Mouse (Mus musculus) limb, embryonic 13.5 days (tissue): ENCODE results near the gene BC147527. TPM values are rescaled to one million over a fixed set of nuclear protein-coding genes. Genes with fewer than 3 reads are reported as not detected.
A peak's percentile ranks its signal among the peaks of the same experiment; 100 is the strongest.
"Not testable (repeated sequence)": the region's sequence is repeated elsewhere in the genome, so short reads cannot be mapped to it uniquely, and the experiment has no call there.

Experiments used
- ATAC-seq: fragments of 200-750 bp; cut with Nextera tagmentation; 2 replicates; pipeline ENCODE4 v1.8.0; 2017; ENCODE audit warnings: low read depth, moderate number of reproducible peaks, moderate TSS enrichment; ENCODE audit not compliant: low FRiP score
- H3K27ac ChIP-seq: fragments of 300-500 bp; sonication (generic); 2 replicates; pipeline ENCODE4 v1.5.1; 2015; ENCODE audit warnings: inconsistent platforms, mild to moderate bottlenecking, moderate library complexity
- H3K27me3 ChIP-seq: fragments of 300-500 bp; sonication (generic); 2 replicates; pipeline ENCODE4 v1.6.1; 2015; ENCODE audit warnings: mild to moderate bottlenecking, inconsistent platforms
- H3K36me3 ChIP-seq: fragments of 300-500 bp; sonication (generic); 2 replicates; pipeline ENCODE4 v1.6.1; 2015; ENCODE audit warnings: inconsistent platforms, mild to moderate bottlenecking, moderate library complexity
- H3K4me1 ChIP-seq: fragments of 300-500 bp; sonication (generic); 2 replicates; pipeline ENCODE4 v1.6.1; 2015; ENCODE audit warnings: inconsistent platforms
- H3K4me2 ChIP-seq: fragments of 300-500 bp; sonication (generic); replicated peaks from 2 replicates; pipeline ENCODE4 v1.6.1; 2015; ENCODE audit warnings: inconsistent platforms, mild to moderate bottlenecking, moderate library complexity
- H3K4me3 ChIP-seq: fragments of 300-500 bp; sonication (generic); 2 replicates; pipeline ENCODE4 v1.5.1; 2015; ENCODE audit warnings: moderate library complexity, mild to moderate bottlenecking, inconsistent platforms
- H3K9ac ChIP-seq: fragments of 300-500 bp; sonication (generic); 2 replicates; pipeline ENCODE4 v1.6.1; 2015; ENCODE audit warnings: mild to moderate bottlenecking, inconsistent platforms
- H3K9me3 ChIP-seq: fragments of 300-500 bp; sonication (generic); 2 replicates; pipeline ENCODE4 v1.6.1; 2016; ENCODE audit warnings: inconsistent platforms
- WGBS: fragments of 180-500 bp; shearing (Covaris S2); methylation state at CpG from one replicate; pipeline ENCODE4 v1.1.7; 2015; 5-methylcytosine and 5-hydroxymethylcytosine counted together
- polyA plus RNA-seq: library from polyadenylated mRNA; unstranded; fragments of >200 nt; fragmentation: Nextera tagmentation; extraction: Ambion mirVana; gene quantifications from 2 replicates; pipeline ENCODE4 v1.2.1, GENCODE M21; 2015

The BC147527 gene
- 0.11 and 0.46 TPM in 2 replicates for polyA plus RNA-seq

DNA sequence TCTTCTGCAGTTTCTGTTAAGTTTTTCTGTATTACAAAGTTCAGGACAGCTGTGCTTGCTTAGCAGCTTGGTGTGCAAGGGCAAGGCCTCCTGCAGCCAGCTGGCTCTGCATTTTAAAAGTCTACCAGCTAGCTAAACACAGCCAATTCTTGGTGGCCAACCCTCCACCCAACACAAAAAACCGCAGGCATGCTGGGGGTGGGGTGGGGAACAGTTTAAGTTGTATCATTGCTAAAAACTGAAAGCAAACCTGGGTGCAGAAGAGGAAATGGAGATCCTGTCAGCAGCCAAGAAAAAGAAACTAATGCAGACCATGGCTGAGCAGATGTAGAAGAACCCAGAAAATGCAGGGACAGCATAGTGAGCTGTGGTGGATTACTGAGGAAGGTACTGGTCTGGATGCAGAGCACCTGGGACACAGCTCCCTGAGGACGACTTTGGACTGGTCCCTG lies at the start of gene BC147527:
BC147527 (plus strand) TSS at position 402 of the 452 bp plus-strand sequence.
- Histone ChIP-seq H3K9ac (no peak within 1 kb of the TSS), H3K4me2 (no peak within 1 kb of the TSS), H3K9me3 (no peaks in the 10 kb centered on the region), H3K4me1 (no peaks in the 10 kb centered on the region), H3K27ac (no peak within 1 kb of the TSS), H3K36me3 (no peaks in the 10 kb centered on the region), H3K4me3 (no peak within 1 kb of the TSS), H3K27me3 (no peaks in the 10 kb centered on the region)
- WGBS = 51% methylated on average over 2 of the region's 2 CpGs
- ATAC-seq = no peak

DNA sequence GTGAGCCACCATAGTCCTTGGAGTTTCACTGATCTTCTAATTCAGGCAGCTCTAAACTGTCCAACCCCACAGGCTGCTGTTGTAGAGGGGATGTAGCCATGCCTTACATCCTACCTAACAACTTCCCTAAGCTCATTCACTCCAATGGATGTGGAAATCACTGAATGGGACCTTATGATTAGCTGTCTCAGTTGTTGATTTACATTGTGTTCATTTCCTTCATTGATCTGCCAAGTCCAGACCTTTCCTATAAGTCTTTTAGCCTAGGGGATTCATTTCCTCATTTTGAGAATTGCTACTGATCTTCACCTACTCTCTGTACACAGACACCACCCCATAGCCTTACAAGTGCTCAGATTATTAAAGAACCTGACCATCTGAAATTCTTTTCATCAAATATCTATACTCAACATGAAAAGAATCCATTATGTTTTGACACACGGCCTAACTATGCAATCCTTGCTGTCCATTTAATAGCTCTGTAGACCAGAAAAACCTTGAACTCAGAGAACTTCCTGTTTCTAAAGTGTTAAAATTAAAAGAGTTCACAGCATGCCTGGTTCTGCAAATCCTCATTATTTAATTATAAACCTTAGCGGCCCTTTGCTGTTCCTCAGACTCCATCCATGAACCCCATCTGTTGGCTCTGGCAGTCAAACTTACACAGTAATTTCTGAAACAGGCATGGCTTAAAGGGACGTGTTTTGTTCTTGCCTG lies 48.8 kb upstream of the BC147527 start:
- not testable (repeated sequence) for H3K9ac ChIP-seq, H3K27me3 ChIP-seq, H3K4me1 ChIP-seq, H3K9me3 ChIP-seq, ATAC-seq, H3K27ac ChIP-seq, H3K36me3 ChIP-seq, H3K4me3 ChIP-seq, H3K4me2 ChIP-seq
- WGBS = 66% methylated on average over 2 of the region's 3 CpGs

DNA sequence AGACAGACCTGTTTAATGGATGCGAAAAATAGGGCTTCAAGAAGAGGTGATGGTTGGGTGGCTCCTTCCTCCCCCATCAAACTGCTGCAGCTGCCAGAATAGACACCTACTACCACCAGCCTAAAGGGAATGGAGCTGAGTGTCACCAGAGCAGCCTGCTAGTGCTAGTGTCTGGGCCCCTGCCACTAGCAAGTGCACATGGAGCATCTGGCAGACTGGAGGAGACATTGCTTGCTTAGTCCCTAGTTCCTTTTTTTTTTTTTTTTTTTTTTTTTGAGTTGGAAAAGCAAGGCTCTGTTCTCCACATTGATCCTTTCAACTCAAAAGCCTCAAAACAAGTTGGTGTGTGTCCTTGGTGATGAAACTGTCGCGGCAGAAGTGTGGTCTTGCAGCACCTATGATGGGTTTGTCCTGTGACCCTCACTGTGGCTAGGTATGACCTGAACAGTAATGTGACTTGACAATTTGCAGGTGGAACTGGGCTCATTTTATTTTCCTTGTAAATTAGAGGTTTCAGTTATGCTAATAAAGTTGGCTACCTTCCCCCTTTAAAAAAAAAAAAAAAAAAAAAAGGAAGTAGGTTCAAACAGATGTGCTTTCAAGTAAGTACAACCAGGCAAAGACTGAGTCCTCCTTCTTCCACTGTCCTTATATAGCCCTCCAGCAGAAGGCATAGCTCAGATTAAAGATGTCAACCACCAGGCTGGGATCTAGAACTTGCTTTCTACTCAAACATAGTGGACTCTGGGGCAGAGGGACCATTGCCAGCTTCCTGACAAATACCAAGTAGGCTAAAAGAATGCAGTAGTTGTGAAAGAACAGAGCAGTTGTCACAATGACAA lies 41.2 kb upstream of the BC147527 start:
- H3K27me3 ChIP-seq, H3K9ac ChIP-seq, ATAC-seq, H3K9me3 ChIP-seq, H3K4me1 ChIP-seq, H3K4me3 ChIP-seq, H3K27ac ChIP-seq, H3K4me2 ChIP-seq, H3K36me3 ChIP-seq: not testable (repeated sequence)
- whole genome bisulfite sequencing = 94% methylated on average over 3 of the region's 3 CpGs

DNA sequence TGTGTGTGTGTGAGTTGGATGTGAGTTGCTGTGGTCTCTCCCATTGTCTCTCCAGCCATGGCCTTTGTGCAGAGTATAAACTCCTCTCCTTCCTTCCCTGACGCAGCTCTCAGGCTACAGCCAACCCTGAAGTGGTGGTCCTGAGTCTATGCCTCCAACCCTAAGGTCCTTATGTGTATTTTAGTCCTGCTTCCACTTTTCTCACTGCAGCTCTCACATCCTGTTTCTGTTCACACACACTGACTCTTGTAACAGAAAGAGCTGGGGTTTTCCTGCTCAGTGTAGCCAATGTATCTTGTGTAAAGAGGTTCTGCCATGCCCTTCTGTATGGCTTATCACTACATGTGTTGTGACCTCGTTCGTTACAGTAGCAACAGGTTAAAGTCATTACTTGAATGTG lies 40.5 kb upstream of the BC147527 start:
- not testable (repeated sequence) for H3K27me3 ChIP-seq, H3K9me3 ChIP-seq, H3K4me2 ChIP-seq, H3K27ac ChIP-seq, H3K4me3 ChIP-seq, H3K36me3 ChIP-seq, ATAC-seq, H3K9ac ChIP-seq, H3K4me1 ChIP-seq
- WGBS = 78% methylated on average over 3 of the region's 3 CpGs

GRCm38 (mm10) chr13:120262870-120263269 lies 37.3 kb upstream of the BC147527 start, which contains the start of gene AF067061:
AF067061 (plus strand) TSS chr13:120263114.
- H3K9me3 ChIP-seq, H3K27ac ChIP-seq, H3K4me3 ChIP-seq, H3K27me3 ChIP-seq, H3K9ac ChIP-seq, H3K36me3 ChIP-seq, ATAC-seq, H3K4me2 ChIP-seq, H3K4me1 ChIP-seq: not testable (repeated sequence)
- 91% methylated on average over 2 of the region's 2 CpGs for WGBS

DNA sequence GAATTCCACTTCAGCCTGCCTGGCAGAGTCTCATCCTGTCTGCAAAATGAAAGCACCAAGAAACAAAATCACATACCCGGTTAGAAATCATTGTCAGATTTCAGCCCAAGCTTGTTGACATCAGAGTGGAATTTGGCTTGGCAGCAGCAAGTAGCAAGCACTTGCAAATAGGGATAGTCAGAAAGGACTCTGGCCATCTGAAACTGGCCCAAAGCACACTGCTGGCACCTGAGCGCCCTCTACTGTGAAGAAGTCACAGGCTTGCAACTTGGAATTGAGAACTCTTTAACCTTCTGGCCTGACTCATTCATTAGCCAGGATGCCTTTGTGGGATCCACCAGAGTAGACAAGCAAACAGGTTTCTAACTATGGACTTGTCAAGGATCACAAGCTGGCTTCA lies 22.4 kb upstream of the BC147527 start:
- H3K9me3 ChIP-seq, H3K4me2 ChIP-seq, H3K27ac ChIP-seq, H3K27me3 ChIP-seq, H3K4me1 ChIP-seq, H3K4me3 ChIP-seq, H3K9ac ChIP-seq, ATAC-seq, H3K36me3 ChIP-seq: not testable (repeated sequence)
- WGBS = 23% methylated on average over 2 of the region's 2 CpGs

DNA sequence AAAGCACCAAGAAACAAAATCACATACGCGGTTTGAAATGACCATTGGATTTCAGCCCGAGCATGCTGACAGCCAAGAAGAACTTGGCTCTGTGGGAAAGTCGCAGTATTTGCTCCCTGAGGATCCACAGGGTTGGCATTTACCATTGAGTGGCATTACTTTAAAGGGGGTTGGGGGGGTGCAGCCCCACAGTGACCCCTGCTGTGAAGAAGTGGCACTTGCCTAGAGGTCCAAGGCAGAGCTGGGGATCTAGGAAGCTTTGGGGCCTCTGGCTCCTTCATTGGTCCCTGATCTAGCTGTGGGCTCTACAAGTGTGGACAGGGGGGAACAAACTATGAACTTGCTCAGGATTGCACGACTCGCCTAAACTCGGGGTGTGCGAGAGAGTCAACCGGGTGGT lies 21.4 kb upstream of the BC147527 start:
- no peaks in the 10 kb centered on the region for H3K36me3 ChIP-seq
- WGBS = 86% methylated on average over 9 of the region's 9 CpGs
- no peak for ATAC-seq
- H3K27ac ChIP-seq = no peak overlapping the region
- H3K9me3 ChIP-seq = no peaks in the 10 kb centered on the region
- H3K27me3 ChIP-seq = no peaks in the 10 kb centered on the region
- no peak overlapping the region for H3K4me3 ChIP-seq
- no peak overlapping the region for H3K9ac ChIP-seq
- H3K4me1 ChIP-seq = no peaks in the 10 kb centered on the region
- no peak overlapping the region for H3K4me2 ChIP-seq

DNA sequence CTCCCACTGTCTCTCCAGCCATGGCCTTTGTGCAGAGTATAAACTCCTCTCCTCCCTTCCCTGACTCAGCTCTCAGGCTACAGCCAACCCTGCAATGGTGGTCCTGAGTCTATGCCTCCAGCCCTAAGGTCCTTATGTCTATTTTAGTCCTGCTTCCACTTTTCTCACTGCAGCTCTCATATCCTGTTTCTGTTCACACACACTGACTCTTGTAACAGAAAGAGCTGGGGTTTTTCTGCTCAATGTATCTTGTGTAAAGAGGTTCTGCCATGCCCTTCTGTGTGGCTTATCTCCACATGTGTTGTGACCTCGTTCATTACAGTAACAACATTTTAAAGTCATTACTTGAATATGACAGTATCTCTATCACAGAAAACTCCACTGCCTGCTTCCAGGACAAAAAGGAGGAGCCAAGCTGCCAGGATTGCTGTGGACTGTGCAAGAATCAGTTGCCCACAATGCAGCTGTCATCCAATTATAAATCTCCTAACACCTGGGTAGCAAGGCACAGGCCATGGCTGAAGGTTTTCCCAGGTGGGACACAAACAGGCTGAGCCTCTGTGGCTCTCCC lies 783 bp upstream of the BC147527 start:
- no peaks in the 10 kb centered on the region for H3K4me1 ChIP-seq
- no peaks in the 10 kb centered on the region for H3K36me3 ChIP-seq
- H3K4me3 ChIP-seq = no peak overlapping the region
- no peak overlapping the region for H3K4me2 ChIP-seq
- no peaks in the 10 kb centered on the region for H3K9me3 ChIP-seq
- H3K27me3 ChIP-seq = no peaks in the 10 kb centered on the region
- ATAC-seq = no peak
- H3K27ac ChIP-seq = no peak overlapping the region
- 72% methylated on average over 1 of the region's 1 CpGs for WGBS
- no peak overlapping the region for H3K9ac ChIP-seq

DNA sequence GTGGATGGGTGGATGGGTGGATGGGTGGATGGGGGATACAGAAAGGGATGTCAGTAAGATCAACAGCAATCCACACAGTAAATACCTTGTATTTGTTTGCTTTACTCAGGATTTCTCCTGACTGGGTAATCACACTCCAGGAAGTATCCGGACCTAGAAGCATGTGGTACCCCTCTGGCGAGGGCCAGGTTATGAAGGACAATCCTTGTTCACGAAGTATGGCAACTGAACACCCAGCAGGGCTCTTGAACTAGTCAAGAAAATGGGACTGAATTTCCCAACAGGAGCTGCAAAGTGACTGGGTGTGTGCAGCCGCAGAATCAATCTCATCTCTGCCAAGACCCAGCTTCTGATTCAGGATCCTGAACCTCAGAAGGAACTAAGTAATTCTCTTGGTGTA lies 661 bp downstream of the BC147527 start:
- H3K9me3 ChIP-seq = no peaks in the 10 kb centered on the region
- H3K27me3 ChIP-seq = no peaks in the 10 kb centered on the region
- no peak overlapping the region for H3K4me2 ChIP-seq
- no peaks in the 10 kb centered on the region for H3K4me1 ChIP-seq
- no peak overlapping the region for H3K4me3 ChIP-seq
- no peaks in the 10 kb centered on the region for H3K36me3 ChIP-seq
- no peak for ATAC-seq
- WGBS = 82% methylated on average over 4 of the region's 4 CpGs
- no peak overlapping the region for H3K9ac ChIP-seq
- H3K27ac ChIP-seq = no peak overlapping the region

GRCm38 (mm10) chr13:120310749-120311148 lies 10.6 kb downstream of the BC147527 start:
- Histone ChIP-seq H3K36me3 (no peaks in the 10 kb centered on the region), H3K4me1 (no peaks in the 10 kb centered on the region), H3K27ac (no peak overlapping the region), H3K4me3 (no peak overlapping the region), H3K27me3 (no peaks in the 10 kb centered on the region), H3K9ac (no peak overlapping the region), H3K4me2 (no peak overlapping the region), H3K9me3 (no peaks in the 10 kb centered on the region)
- WGBS = 54% methylated on average over 4 of the region's 4 CpGs
- no peak for ATAC-seq

DNA sequence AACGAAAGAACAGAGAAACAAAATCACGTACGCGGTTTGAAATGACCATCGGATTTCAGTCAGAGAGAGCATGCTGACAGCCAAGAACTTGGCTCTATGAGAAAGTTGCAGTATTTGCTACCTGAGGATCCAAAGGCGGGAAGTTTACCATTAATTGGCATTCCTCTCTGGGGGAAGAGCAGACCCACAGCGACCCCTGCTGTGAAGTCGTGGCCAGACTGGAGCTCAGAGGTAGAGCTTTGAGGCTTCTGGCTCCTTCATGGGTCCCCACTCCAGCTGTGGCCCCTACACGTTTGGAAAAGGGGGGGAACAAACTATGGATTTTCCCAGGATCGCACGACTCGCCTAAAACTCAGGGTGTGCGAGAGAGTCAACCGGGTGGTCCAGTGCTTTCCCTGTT lies 13.4 kb downstream of the BC147527 start:
- 42% methylated on average over 14 of the region's 14 CpGs for WGBS
- Histone ChIP-seq H3K4me1 (no peaks in the 10 kb centered on the region), H3K9me3 (no peaks in the 10 kb centered on the region), H3K4me3 (no peak overlapping the region), H3K36me3 (no peaks in the 10 kb centered on the region), H3K27ac (no peak overlapping the region), H3K27me3 (no peaks in the 10 kb centered on the region), H3K9ac (no peak overlapping the region), H3K4me2 (peak overlapping the region; percentile 9; the same call in 1 of the 2 replicates)
- no peak for ATAC-seq

DNA sequence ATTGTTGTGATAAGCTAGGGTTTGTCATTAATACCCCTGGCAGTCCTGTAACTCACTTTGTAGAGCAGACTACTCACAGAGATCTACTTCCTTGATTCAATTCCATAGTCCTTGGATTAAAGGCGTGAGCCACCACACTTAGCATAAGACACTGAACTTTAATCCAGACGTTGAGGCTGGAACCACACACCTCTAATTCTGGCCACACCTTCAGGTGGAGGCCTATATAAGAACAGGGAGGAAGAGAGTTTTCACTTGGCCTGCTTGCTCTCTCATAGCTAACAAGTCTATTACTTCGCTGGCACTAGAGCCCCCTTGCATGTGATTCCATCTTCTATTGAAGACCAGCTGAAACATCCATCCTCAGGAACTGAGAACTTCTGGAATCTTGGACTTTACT lies 16.4 kb downstream of the BC147527 start, which contains the start of gene Tcstv3:
Tcstv3 (plus strand) TSS at position 301 of the 400 bp plus-strand sequence.
- H3K27me3 ChIP-seq, ATAC-seq, H3K9ac ChIP-seq, H3K4me1 ChIP-seq, H3K27ac ChIP-seq, H3K9me3 ChIP-seq, H3K4me3 ChIP-seq, H3K4me2 ChIP-seq, H3K36me3 ChIP-seq: not testable (repeated sequence)
- whole genome bisulfite sequencing = 70% methylated on average over 3 of the region's 3 CpGs
